Mouse (Mus musculus): Measurements from ENCODE around the gene Phf14.
"Not testable (repeated sequence)": the region's sequence is repeated elsewhere in the genome, so short reads cannot be mapped to it uniquely, and the experiment has no call there.

Phf14 gene

GRCm38 (mm10) chr6:12097125-12097524, 189.5 kb downstream of the Phf14 start:
- no peak for DNase-seq

DNA sequence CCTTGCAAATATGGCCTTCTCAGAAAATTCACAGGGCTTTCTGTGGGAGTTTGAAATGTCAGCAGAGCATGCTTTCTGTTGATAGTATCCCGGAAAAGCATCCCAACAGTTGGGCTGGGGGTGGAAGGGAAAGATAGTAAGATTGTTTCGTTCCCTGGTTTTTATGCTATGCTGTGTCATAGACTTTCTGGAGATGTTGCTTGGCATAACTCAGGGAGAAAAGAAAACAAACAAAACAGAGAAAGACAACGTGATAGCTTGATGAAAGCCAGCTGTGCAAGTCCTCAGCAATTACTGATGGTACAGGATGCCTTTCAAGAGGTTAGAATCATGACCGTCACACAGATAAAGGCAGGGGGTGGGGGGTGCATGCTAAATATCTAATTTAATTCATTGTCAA, 197.5 kb downstream of the Phf14 start:
- DNase-seq, result no peak

DNA sequence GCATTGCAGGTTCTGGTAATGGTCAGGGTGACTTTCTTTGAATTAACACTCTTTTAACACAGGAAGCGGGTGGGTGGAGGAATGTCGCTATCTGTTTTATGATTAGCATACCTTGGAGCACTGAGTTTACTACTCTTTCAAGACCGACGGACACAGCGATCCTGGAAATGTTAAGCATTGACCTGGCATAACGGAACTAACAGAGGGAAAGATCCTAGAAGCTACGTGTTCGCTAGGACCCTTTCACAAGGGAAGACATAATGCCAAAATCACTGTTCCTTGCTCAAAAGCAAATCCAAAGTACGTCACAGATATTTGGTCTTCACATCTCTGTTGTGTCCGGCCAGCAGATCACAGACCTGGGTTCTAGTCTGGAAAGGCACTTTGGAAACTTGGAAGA, 199.7 kb downstream of the Phf14 start:
- no peak for DNase-seq

GRCm38 (mm10) chr6:12107786-12108185, 200.2 kb downstream of the Phf14 start:
- DNase-seq, result no peak

- no peak for DNase-seq
Observed at GRCm38 (mm10) chr6:12116926-12117818, 209.6 kb downstream of the Phf14 start.

DNA sequence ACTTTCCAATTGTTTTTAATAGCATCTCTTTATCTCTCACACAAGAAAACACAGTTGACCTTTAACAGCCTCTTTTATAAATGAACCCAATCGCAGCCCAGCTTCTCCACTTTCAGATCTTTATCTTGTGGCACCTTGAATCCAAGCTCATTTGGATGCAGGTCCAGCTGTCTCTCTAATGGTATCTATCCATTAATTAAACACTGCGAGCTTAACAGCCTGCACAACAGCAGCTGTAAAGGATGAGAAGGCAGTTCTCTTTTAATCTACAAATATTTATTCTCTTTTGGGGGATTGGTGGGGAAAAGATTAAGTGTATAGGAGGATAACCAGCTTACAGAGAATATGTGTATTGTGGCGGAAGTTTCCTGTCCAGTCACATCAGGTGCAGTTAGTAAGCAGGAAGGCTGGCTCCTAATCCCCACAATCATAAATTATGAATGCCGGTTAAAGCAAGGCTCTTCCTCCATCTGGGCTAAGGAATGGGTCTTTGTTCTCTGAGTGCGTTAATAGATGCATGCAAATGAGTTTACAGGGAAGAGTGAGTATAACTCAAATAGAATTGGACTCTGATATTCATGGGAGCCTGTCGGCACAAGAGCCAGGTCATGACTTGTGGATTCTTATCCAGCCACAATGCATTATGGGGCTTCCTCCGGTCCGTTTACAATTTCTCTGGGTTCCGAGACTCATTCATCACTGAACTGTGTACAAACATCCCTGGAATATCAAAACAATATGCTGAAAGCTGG, 210.4 kb downstream of the Phf14 start:
- no peak for DNase-seq

DNA sequence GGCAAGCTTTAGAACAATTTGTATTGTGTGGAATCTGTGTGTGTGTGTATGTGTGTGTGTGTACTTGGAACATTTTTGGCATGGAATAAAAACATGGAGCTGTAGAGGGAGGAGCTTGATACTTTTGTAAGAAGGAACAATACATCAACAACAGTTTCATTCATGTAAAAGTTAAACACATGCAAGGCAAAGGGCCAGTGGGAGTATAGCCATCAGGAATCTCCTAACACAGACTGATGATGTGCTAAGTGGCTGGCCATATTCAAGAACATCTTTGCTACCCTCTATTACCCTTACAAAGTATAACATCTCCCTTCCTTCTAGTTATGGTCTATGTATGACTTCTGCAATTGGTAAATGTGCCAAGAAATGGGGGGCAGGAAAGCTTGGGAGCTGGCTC, 215.2 kb downstream of the Phf14 start:
- DNase-seq, result no peak

DNA sequence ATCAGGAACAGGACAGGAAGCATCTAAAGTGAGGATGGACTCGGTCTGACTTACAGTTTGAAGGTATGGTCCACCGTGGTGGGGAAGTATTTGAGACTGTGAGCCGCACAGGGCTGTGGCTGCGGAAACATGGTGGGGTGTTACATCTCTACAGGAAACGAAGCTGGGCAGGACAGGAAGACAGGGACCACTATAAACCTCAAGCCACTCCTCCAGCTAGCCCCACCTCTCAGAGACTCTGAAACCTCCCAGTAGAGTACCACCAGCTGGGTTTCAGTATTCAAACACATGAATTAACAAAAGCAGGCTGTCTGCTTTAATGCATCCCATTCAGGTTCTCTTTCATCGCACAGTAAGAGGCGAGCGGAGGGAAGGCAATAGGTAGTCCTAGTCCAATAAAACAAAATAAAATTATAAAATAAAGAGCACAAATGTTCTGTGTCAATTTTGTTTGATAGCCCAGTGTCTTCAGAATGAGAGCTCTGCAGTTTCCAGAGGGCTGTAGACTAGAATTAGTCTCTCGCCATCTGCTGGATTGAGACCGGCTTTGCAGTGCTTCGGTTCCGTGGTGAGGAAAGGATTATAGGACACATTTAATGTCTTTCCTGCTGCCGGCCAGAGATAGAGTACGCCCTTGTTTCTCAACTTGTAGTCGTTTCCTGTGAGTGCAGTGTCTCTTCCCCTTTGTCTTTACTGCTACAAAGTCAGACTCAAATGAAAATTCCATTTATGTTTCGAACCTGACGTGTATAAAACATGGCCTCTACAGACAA, 217.6 kb downstream of the Phf14 start:
- DNase-seq, result peak; percentile 63 to 75

- DNase-seq, result not testable (repeated sequence)
Observed at GRCm38 (mm10) chr6:12126601-12127000, 219.0 kb downstream of the Phf14 start.

DNA sequence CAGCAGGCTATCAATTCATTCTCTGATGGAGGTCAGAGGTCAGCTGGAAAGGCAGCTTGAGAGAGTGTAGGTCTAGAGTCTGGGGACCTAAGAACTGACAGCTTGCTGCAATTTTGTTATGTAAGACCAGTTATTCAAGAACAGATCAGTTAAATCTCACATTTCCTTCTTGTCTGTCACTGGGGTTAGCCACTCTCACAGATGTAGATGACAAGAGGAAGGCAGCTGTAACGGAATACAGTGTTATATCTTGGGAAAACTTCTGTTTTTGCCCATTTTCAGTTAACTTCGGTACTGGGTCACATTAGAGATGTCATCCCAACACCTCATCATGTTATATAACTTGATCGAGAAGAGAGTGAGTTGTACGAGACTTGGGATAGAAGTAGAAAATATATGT, 219.7 kb downstream of the Phf14 start:
- no peak for DNase-seq

Data from kidney, postnatal 36 days (tissue).